Mouse (Mus musculus) kidney, embryonic 14.5 days (tissue): ENCODE measurements around the gene Riok1. TPM values are rescaled to one million over a fixed set of nuclear protein-coding genes. Genes with fewer than 3 reads are reported as not detected.

Experiments
- ATAC-seq: fragments of 200-750 bp; cut with Nextera tagmentation; 2 replicates; pipeline ENCODE4 v1.8.0; 2017; ENCODE audit warnings: moderate number of reproducible peaks, mild to moderate bottlenecking, moderate TSS enrichment, moderate library complexity; ENCODE audit not compliant: low FRiP score, low TSS enrichment
- H3K27ac ChIP-seq: fragments of 300-500 bp; sonication (generic); 2 replicates; pipeline ENCODE4 v1.5.1; 2014; ENCODE audit warnings: low read depth, mild to moderate bottlenecking, low read length, moderate library complexity, mixed read lengths
- H3K27me3 ChIP-seq: fragments of 300-500 bp; sonication (generic); 2 replicates; pipeline ENCODE4 v1.6.1; 2014; ENCODE audit warnings: mild to moderate bottlenecking, low read length; ENCODE audit not compliant: control insufficient read depth, insufficient read depth
- H3K36me3 ChIP-seq: fragments of 300-500 bp; sonication (generic); 2 replicates; pipeline ENCODE4 v1.6.1; 2014; ENCODE audit warnings: low read length, mixed read lengths; ENCODE audit not compliant: control insufficient read depth, insufficient read depth
- H3K4me1 ChIP-seq: fragments of 300-500 bp; sonication (generic); 2 replicates; pipeline ENCODE4 v1.6.1; 2014; ENCODE audit warnings: low read length, mixed read lengths; ENCODE audit not compliant: control insufficient read depth, insufficient read depth
- H3K4me2 ChIP-seq: fragments of 300-500 bp; sonication (generic); replicated peaks from 2 replicates; pipeline ENCODE4 v1.6.1; 2014; ENCODE audit warnings: low read depth, mild to moderate bottlenecking, low read length
- H3K4me3 ChIP-seq: fragments of 300-500 bp; sonication (generic); 2 replicates; pipeline ENCODE4 v1.5.1; 2014; ENCODE audit warnings: mild to moderate bottlenecking, low read length
- H3K9ac ChIP-seq: fragments of 300-500 bp; sonication (generic); 2 replicates; pipeline ENCODE4 v1.6.1; 2014; ENCODE audit warnings: low read depth, mild to moderate bottlenecking, low read length, moderate library complexity
- H3K9me3 ChIP-seq: fragments of 300-500 bp; sonication (generic); 2 replicates; pipeline ENCODE4 v1.6.1; 2016; ENCODE audit warnings: low read length; ENCODE audit not compliant: control insufficient read depth
- WGBS: fragments of 180-500 bp; shearing (Covaris S2); extraction: QIAGEN DNeasy Blood & Tissue Kit; methylation state at CpG from one replicate; pipeline ENCODE4 v1.1.7; 2014; 5-methylcytosine and 5-hydroxymethylcytosine counted together
- microRNA-seq: library from miRNA; unstranded; fragments of <30 nt; microRNA quantifications from one replicate; pipeline ENCODE4, GENCODE M21; 2016
- polyA plus RNA-seq: library from polyadenylated mRNA; unstranded; fragments of >200 nt; fragmentation: Nextera tagmentation; extraction: Ambion mirVana; gene quantifications from 2 replicates; pipeline ENCODE4 v1.2.1, GENCODE M21; 2014

Riok1 gene
- polyA plus RNA-seq, 1 experiment from 2014 or later: 62.3 TPM

DNA sequence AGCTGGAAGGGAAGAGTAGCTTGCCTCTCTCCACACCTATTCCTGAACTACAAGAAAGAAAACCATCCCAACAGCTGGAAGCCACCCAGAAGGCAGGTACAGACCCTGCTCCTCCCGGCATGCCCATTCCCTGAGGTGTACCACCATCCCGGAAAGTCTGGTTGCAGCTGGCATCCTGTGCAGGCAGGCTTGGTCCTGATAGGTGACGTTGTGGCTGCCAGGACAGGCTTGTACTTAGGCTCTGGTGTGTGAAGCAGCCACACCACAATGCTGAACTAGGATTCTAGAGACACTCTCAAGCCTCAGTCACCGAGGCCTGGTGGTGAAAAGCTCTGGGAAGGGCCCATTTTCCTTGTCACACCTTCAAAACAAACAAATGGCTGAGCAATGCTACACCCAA, 59.4 kb downstream of the Riok1 start:
- Histone ChIP-seq H3K4me3 (no peak overlapping the region), H3K4me2 (no peak overlapping the region), H3K27me3 (no peaks in the 10 kb centered on the region), H3K9me3 (no peaks in the 10 kb centered on the region), H3K9ac (no peak overlapping the region), H3K4me1 (0 out of 2 replicates have a peak, but pooled peaks cover 3% of the 10 kb centered on the region), H3K36me3 (no peaks in the 10 kb centered on the region), H3K27ac (no peak overlapping the region)
- ATAC-seq: no peak
- 36% methylated on average over 4 of the region's 4 CpGs for WGBS

- H3K27ac ChIP-seq: no peak overlapping the region
- ATAC-seq: no peak
- H3K4me2 ChIP-seq: no peak overlapping the region
- no peaks in the 10 kb centered on the region for H3K27me3 ChIP-seq
- WGBS: 75% methylated on average over 4 of the region's 4 CpGs
- H3K4me1 ChIP-seq: no peaks in the 10 kb centered on the region
- H3K9me3 ChIP-seq: no peaks in the 10 kb centered on the region
- H3K36me3 ChIP-seq: no peaks in the 10 kb centered on the region
- H3K9ac ChIP-seq: no peak overlapping the region
- no peak overlapping the region for H3K4me3 ChIP-seq
These were observed 66.6 kb downstream of the Riok1 start for GRCm38 (mm10) chr13:38103406-38103805.

DNA sequence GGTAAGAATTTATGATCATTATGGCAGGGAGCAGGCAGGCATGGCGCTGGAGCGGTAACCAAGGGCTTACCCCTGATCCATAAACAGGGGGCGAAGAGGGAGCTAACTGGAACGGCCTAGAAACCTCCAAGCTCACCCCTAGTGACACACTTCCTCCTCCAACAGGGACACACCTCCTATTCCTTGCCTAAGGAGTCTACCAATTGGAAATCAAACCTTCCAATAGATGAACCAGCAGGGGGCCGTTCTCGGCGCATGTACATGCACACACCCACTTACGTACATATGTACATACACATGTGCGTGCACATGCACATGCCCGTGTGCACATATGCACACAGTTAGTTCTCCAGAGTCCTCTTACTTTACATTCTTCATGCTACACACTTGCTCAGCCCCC, 67.7 kb downstream of the Riok1 start:
- no peak overlapping the region for H3K4me3 ChIP-seq
- H3K36me3 ChIP-seq: no peaks in the 10 kb centered on the region
- no peak overlapping the region for H3K9ac ChIP-seq
- H3K27me3 ChIP-seq: no peaks in the 10 kb centered on the region
- ATAC-seq: no peak
- 82% methylated on average over 10 of the region's 10 CpGs for WGBS
- H3K4me1 ChIP-seq: no peaks in the 10 kb centered on the region
- no peak overlapping the region for H3K27ac ChIP-seq
- H3K9me3 ChIP-seq: 0 out of 2 replicates have a peak, but pooled peaks cover 3% of the 10 kb centered on the region
- no peak overlapping the region for H3K4me2 ChIP-seq

DNA sequence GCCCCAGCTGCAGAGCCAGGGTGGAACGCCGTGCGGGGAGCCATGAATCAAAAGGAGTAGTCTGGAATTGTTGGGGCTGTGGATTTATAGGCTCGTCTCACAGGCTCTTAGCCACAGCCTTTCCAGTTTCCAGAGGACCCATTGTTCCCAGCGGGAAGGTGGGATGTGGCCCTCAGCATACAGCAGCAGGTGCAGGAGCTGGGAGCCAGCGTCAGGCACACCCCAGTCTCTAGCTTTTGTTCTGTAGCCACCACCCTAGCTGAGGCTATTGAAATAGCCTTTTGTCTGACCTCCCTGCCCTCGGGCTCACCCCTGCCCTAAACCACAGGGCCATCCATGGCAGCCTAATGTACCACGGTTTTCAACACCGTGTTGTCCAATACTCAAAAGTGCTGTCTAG, 72.3 kb downstream of the Riok1 start:
- Histone ChIP-seq H3K9ac (no peak overlapping the region), H3K4me2 (no peak overlapping the region), H3K4me1 (no peaks in the 10 kb centered on the region), H3K27ac (no peak overlapping the region), H3K27me3 (no peaks in the 10 kb centered on the region), H3K4me3 (no peak overlapping the region), H3K36me3 (no peaks in the 10 kb centered on the region), H3K9me3 (0 out of 2 replicates have a peak, but pooled peaks cover 3% of the 10 kb centered on the region)
- WGBS: 78% methylated on average over 9 of the region's 9 CpGs
- no peak for ATAC-seq

Small RNA genes lying within 50 kb of the gene (microRNA-seq; reads per million reads assigned to microRNA genes)
- not detected for gene Gm27387

Other genes with a start within 250 kb of the Riok1 start
- 76.7 and 133 TPM in 2 replicates for gene Ssr1, start 42.8 kb upstream of the Riok1 start, polyA plus RNA-seq
- gene Cage1, start 74 bp downstream of the Riok1 start, polyA plus RNA-seq: 0.90 and 1.1 TPM in 2 replicates
- 4.5 and 8.8 TPM in 2 replicates for gene Dsp, start 114.3 kb downstream of the Riok1 start, polyA plus RNA-seq
- 44.0 and 55.2 TPM in 2 replicates for gene Snrnp48, start 167.9 kb downstream of the Riok1 start, polyA plus RNA-seq